Mouse (Mus musculus) ES-Bruce4 (cell line): ENCODE data around the gene Ascc3.

ENCODE experiments used
- CTCF ChIP-seq: IDR thresholded peaks from one replicate; pipeline ENCODE4 v1.8.1; 2011; ENCODE audit warnings: low read depth, low read length
- EP300 ChIP-seq: IDR thresholded peaks from 2 replicates; pipeline ENCODE4 v1.6.1; 2011; ENCODE audit warnings: low read depth, low read length; ENCODE audit not compliant: insufficient read depth
- POLR2A ChIP-seq: IDR thresholded peaks from one replicate; pipeline ENCODE4 v1.8.1; 2011; ENCODE audit warnings: low read length; ENCODE audit not compliant: insufficient read depth

GRCm38 (mm10) chr10:50657352-50657751 lies 64.9 kb downstream of the Ascc3 start:
- TF ChIP-seq CTCF (no peak), POLR2A (no peak), EP300 (no peak)
